Mouse (Mus musculus) lung, postnatal 10 days (tissue): ENCODE measurements around the gene Grk1.

Source experiments
- DNase-seq: peaks from one replicate; pipeline ENCODE4 v3.0.0; 2021

Gene Grk1

GRCm38 (mm10) chr8:13430866-13431265 lies 26.0 kb downstream of the Grk1 start:
- DNase-seq, result no peak

DNA sequence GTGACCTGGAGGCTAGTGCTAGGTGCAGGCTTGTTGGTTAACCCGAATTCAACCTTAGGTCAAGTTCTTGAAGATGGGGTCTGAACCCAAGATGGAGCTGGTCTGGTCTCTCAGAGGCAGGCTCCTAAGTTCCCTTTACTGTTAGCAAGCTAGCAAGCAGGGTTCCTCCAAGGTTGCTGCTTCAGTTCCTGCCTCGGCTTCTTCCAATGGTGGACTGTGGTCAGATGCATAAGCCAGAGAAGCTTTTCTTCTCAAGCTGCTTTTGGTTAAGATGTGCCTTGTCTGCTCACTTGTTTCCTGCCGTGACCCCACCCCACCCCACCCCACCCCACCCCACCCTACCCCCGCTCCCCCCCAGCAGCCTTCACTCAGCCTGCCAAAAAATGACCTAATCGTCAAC lies 28.2 kb downstream of the Grk1 start:
- no peak for DNase-seq

- DNase-seq, result no peak
Measured at GRCm38 (mm10) chr8:13434889-13435288, 30.0 kb downstream of the Grk1 start, which contains the start of gene Tmem255b. Gene Tmem255b (plus strand): TSS chr8:13435189.

DNA sequence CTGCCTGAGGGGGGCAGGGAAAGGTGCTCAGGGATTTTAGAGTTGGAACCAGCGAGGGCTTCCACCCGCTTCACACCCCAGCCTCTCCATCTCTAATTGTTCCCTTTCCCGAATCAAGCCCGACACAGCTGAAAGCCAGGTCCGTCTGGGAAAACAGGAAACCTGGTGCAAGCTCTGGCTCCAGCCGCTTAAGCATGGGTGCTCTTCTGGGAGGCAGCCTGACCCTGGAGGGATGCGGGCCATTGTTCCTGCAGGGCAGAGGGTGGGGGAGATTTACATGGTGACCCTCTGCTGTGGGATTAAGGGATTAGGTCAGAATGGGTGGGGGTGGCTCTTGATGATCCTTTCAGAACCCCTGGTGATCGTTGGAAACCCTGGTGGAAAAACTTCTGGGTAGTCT lies 31.2 kb downstream of the Grk1 start:
- DNase-seq, result no peak

DNA sequence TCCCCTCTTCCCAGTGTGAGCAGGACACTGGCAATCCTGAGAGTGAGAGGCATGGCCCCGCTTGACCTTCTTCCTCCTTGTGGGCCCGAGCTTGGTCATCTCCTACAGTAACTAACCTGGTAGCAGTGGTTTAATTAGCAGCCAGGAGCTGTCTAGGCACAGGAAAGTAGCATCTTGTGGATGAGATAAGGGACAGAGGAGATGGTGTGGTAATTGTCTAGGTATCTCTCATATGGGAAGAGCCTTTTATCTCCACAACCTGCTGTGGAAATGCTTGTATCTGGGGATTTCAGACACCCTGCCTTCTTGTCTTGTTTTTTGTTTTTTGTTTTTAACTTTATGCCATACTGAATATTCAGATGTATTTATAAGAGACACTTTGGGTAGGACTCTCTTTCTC lies 32.6 kb downstream of the Grk1 start:
- DNase-seq, result no peak

GRCm38 (mm10) chr8:13442152-13442551 lies 37.3 kb downstream of the Grk1 start:
- DNase-seq, result no peak

DNA sequence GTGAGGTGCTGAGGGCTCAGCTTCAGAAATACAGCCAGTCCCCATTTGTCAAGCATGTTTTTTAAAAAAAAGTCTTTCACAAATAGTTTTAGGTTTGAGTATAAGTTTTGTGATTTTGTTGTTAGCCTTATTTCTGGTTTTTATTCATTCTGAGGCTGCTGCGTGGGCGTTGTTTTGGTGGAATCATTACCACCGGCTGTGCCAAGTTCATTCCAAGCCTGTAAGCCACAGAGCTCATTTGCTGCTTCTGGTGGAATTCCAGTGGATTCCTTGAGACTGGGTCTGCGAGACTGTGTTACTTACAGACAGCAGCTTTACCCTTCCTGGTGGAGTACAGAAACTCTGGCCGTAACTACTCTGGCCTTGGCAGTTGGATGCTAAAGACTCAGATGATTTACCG lies 41.6 kb downstream of the Grk1 start:
- DNase-seq, result no peak

GRCm38 (mm10) chr8:13448145-13448544 lies 43.3 kb downstream of the Grk1 start:
- peak; percentile 57 for DNase-seq

DNA sequence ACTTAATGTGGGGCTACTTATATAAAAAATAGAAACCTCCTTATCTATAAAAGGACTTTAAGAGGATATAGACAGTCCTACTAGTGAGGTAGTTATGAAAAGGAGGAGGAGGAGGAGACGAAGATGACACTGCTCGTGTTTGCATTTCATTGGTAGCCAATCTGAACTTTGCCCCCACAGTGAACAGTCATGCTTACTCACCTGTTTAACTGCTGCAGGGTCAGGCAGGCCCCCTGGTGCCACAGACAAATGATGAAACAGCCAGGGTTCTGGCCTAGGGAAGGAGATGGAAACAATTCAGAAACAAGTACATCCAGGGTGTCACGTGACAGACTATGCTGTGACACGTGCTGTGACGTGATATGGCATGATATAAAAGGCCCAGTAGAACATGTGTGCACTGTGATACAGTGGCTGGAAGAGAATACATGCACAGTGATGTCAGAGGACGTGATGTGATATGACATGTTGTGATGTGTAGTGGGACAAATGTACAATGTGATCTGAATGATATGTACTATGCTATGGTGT lies 46.9 kb downstream of the Grk1 start:
- DNase-seq, result no peak

DNA sequence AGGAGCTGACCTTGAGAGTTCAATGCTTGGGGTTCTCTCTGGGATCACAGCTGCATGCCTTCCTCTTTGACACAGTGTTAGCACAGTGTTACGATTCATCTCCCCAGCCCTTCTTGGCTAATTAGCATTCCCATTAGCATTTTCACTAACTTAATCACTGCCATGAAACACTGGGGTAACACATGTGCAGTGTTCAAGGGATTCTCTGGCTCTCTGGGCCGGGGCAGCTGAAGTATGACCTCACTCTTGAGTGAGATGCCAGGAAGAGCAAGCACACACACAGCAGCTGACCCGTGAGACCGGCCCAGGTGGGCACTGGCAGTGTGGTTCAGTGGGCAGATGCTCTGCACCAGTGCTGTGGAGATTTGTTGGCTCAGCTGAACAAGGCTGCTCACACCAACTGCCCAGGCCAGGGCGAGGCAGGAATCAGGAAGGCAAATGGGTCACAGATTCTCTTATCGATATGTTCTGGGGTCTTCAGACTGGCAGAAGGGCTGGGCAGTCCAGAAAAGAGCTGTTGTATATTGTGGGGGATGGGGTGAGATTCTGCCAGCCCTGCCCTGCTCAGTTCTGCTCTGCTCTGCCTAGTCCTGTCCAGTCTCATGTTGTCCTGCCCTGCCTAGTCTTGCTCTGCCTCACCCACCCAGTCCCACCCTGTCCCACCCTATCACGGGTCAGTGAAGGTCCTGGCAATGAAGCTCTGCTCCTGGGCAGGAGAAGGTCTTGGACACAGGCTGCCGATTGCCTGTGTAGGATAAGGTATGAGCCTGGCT lies 49.6 kb downstream of the Grk1 start:
- no peak for DNase-seq

GRCm38 (mm10) chr8:13455295-13455694 lies 50.4 kb downstream of the Grk1 start:
- DNase-seq, result peak; percentile 81

DNA sequence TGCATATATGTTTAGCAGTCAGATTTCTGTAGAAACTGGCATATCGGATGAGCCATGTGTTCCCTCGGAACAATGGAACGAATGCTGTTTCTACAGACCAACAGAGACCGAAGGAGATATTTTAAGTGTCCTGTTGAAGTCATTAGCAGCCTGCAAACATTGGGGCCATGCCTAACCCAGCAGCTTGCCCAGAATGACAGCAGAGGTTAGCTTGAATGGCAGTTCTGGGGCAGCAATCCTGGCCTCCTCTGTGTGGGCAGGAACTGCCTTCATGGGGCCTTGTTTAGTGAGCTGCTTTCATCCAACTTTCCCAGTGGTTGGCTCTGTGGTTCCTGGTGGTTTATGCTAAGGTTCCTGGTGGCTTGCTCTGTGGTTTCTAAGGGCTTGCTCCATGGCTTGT lies 54.5 kb downstream of the Grk1 start:
- no peak for DNase-seq

GRCm38 (mm10) chr8:13461085-13461765 lies 56.3 kb downstream of the Grk1 start:
- DNase-seq, result peak; percentile 32

DNA sequence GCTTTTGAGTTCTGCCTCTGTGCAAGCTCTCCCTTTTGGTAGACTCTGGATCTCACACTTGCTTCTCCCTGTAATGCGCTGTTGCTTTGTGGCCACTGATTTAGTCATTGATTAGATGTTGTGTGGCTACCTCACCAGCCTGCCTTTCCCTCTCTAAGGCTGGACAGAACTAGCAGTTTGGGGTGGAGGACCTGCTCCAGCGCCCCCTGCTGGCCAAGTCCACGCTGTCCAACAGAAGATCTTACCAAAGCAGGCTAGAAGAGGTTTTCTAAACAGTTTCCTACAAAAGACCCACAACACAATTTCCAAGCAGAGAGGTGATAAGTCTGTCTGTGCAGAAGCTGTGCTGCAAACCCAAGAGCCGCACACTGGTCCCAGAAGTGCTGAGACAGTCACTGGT lies 57.0 kb downstream of the Grk1 start:
- peak; percentile 84 for DNase-seq

DNA sequence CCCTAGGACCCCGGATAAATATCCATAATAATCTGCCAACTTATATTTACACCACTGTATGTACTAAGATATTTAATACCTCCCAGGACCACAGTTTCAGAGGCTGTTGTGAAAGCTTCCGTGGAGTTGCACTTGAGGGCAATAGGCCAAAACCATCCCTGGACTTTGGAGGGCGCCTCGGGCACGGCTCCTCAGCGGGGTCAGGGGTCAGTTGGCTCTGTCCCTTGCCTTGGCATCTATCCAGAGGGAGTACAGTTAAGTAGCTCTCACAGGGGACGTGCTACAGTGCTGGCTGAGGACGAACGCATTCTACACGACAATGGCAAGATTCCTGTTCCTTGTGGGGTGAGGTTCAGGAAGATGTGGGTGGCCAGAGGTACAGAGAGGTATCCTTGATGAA lies 57.5 kb downstream of the Grk1 start:
- peak; percentile 87 for DNase-seq

- peak; percentile 38 for DNase-seq
Measured at GRCm38 (mm10) chr8:13465324-13465723, 60.4 kb downstream of the Grk1 start.

- no peak for DNase-seq
Measured at GRCm38 (mm10) chr8:13466989-13467388, 62.1 kb downstream of the Grk1 start.

DNA sequence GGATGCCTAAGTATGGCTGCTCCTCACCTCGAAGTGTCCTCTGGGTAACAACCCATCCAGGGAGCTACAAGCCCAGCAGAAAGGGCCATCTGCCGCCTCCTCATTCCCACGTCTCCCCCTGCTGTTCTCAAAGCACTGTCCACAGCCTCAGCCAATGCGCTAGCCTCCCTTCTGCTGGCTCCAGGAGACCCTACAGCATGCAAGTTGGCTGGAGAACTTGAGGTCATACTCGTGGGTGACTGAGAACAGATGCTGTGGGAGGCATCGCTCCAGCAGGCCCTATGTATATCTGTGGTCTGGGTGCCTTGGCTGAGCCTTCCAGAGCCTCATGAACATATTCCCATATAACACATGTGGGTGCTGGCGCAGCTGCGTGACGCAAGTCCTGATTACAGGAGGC lies 63.9 kb downstream of the Grk1 start:
- DNase-seq, result no peak

DNA sequence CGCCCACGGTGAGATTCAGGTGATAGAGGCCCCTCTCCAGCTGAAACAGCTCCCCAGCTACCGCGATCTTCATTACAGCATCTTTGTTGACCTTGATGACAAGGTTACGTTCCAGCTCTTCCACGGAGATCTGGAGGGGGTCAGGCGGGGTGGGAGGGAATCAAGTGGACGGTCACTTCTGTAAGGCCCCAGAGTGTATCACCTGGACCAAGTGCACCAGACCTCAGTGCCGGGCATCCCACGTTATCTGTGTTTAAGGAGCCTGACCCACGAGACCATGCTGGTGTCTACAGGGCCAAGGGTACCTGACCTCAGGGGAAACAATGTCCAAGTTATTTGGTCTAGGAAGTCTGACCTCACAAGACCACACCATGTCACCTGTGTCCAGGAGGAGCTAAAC lies 66.6 kb downstream of the Grk1 start:
- DNase-seq, result no peak
